ENCODE assay signal across 29 mouse cellular contexts in genomic region chr10:21652426-21653345, GRCm38 (mm10). TPM values are rescaled to one million over a fixed set of nuclear protein-coding genes. Genes with fewer than 3 reads are reported as not detected.
DNase-seq lines count a peak whose midpoint lies in the region; ATAC-seq and TF ChIP-seq lines count a peak whose summit lies in the region.
"Had no signal": no experiment of that assay in that cellular context is flagged by ENCODE, and none has a peak within 500 bp of the region (broad histone marks: within the 10 kb centered on the region; RNA-seq: fewer than 3 reads in every experiment).

No protein-coding gene starts in this region.

- no peak overlapping the region for H3K9ac ChIP-seq in midbrain, embryonic 11.5 days (ENCODE audit: low read length)
- no peak overlapping the region for H3K9ac ChIP-seq in midbrain, embryonic 14.5 days (replicated peaks; ENCODE audit: low read length)
- H3K9ac ChIP-seq: embryonic facial prominence, embryonic 15.5 days; heart, embryonic 13.5 days; hindbrain, embryonic 15.5 days; kidney, embryonic 15.5 days; liver, postnatal 0 days had no signal

- TF ChIP-seq CTCF in layer of hippocampus, adult 2 months (conservative IDR thresholded peaks at IDR 0.05), result no peak

- H3K4me1 ChIP-seq in midbrain, embryonic 11.5 days (ENCODE audit: control insufficient read depth, insufficient read depth, low read length), result no peaks in the 10 kb centered on the region
- H3K4me1 ChIP-seq in midbrain, embryonic 14.5 days (ENCODE audit: control insufficient read depth, insufficient read depth, low read length), result no peaks in the 10 kb centered on the region
- H3K4me1 ChIP-seq: embryonic facial prominence, embryonic 15.5 days; hindbrain, embryonic 15.5 days; kidney, embryonic 15.5 days; limb, embryonic 10.5 days; megakaryocyte, embryonic 14.5 days had no signal

- H3K9me3 ChIP-seq in midbrain, embryonic 11.5 days (ENCODE audit: control insufficient read depth, low read length), result no peaks in the 10 kb centered on the region
- H3K9me3 ChIP-seq in midbrain, embryonic 14.5 days (ENCODE audit: control insufficient read depth, low read length), result no peaks in the 10 kb centered on the region
- H3K9me3 ChIP-seq: embryonic facial prominence, embryonic 15.5 days; kidney, embryonic 15.5 days; limb, embryonic 10.5 days had no signal

- DNase-seq in cerebellum, adult 9-11 months, result peak; percentile 19
- DNase-seq in cerebellum, adult 8-10 months, result no peak
- DNase-seq in layer of hippocampus, adult 2 months (ENCODE audit: low spot score in 2 of 2), result peak in 1 of 2 experiments; percentile 16
- no peak for DNase-seq in layer of hippocampus, postnatal 10 days (ENCODE audit: low spot score in 2 of 2)
- peak; percentile 41 for DNase-seq in midbrain, embryonic 11.5 days (ENCODE audit: low spot score, missing footprints)
- DNase-seq in midbrain, embryonic 14.5 days, result no peak
- peak; percentile 83 for DNase-seq in telencephalon, adult 2 months (ENCODE audit: low read depth, low spot score)
- DNase-seq: adrenal gland, postnatal 14 days; cerebellum, postnatal 10 days; liver, postnatal 0 days; spleen, adult 18-20 months; thymus, adult 18-20 months; thymus, postnatal 4 days had no signal

- H3K36me3 ChIP-seq in midbrain, embryonic 11.5 days (ENCODE audit: control insufficient read depth, insufficient read depth, low read length), result no peaks in the 10 kb centered on the region
- no peaks in the 10 kb centered on the region for H3K36me3 ChIP-seq in midbrain, embryonic 14.5 days (ENCODE audit: control insufficient read depth, insufficient read depth, low read length)
- H3K36me3 ChIP-seq: embryonic facial prominence, embryonic 15.5 days; heart, embryonic 13.5 days; hindbrain, embryonic 15.5 days; kidney, embryonic 15.5 days; limb, embryonic 10.5 days had no signal

- no peak overlapping the region for H3K4me2 ChIP-seq in midbrain, embryonic 11.5 days
- no peak overlapping the region for H3K4me2 ChIP-seq in midbrain, embryonic 14.5 days (ENCODE audit: low read length)
- H3K4me2 ChIP-seq: embryonic facial prominence, embryonic 15.5 days; hindbrain, embryonic 15.5 days; kidney, embryonic 15.5 days had no signal

- H3K4me3 ChIP-seq in layer of hippocampus, adult 2 months, result no peak overlapping the region
- H3K4me3 ChIP-seq in midbrain, embryonic 11.5 days (ENCODE audit: low read depth, low read length), result no peak overlapping the region
- H3K4me3 ChIP-seq in midbrain, embryonic 14.5 days (replicated peaks; ENCODE audit: low read depth, low read length), result no peak overlapping the region
- H3K4me3 ChIP-seq: embryonic facial prominence, embryonic 15.5 days; heart, embryonic 13.5 days; hindbrain, embryonic 15.5 days; kidney, embryonic 15.5 days; limb, embryonic 10.5 days; megakaryocyte, embryonic 14.5 days had no signal

- WGBS in midbrain, embryonic 11.5 days, result 94% methylated on average over 24 of the region's 24 CpGs
- WGBS in midbrain, embryonic 14.5 days, result 90% methylated on average over 24 of the region's 24 CpGs

- peak overlapping the region; percentile 86 for H3K27ac ChIP-seq in layer of hippocampus, adult 2 months
- H3K27ac ChIP-seq in midbrain, embryonic 11.5 days (ENCODE audit: low read depth, low read length), result no peak overlapping the region
- no peak overlapping the region for H3K27ac ChIP-seq in midbrain, embryonic 14.5 days (replicated peaks; ENCODE audit: low read depth, low read length)
- H3K27ac ChIP-seq: embryonic facial prominence, embryonic 15.5 days; hindbrain, embryonic 15.5 days; kidney, embryonic 15.5 days; limb, embryonic 10.5 days had no signal

- no peaks in the 10 kb centered on the region for H3K27me3 ChIP-seq in midbrain, embryonic 11.5 days (ENCODE audit: control insufficient read depth, insufficient read depth, low read length)
- no peaks in the 10 kb centered on the region for H3K27me3 ChIP-seq in midbrain, embryonic 14.5 days (ENCODE audit: control insufficient read depth, insufficient read depth, low read length)
- H3K27me3 ChIP-seq: CH12.LX; embryonic facial prominence, embryonic 15.5 days; heart, embryonic 13.5 days; hindbrain, embryonic 15.5 days; kidney, embryonic 15.5 days; megakaryocyte, embryonic 14.5 days had no signal

- no peak for ATAC-seq in midbrain, embryonic 11.5 days (ENCODE audit: low FRiP score)
- no peak for ATAC-seq in midbrain, embryonic 14.5 days (ENCODE audit: low FRiP score, low TSS enrichment)
- ATAC-seq: intestine, postnatal 0 days; liver, postnatal 0 days had no signal

RNA-seq across cellular contexts. Expression of gene 1700020N01Rik, which starts 59.7 kb away (rescaled TPM):
- not detected for total RNA-seq in layer of hippocampus, adult 2 months (2021)
- total RNA-seq in layer of hippocampus, postnatal 10 days (2021), result not detected
- not detected in 2 replicates for polyA plus RNA-seq in midbrain, embryonic 11.5 days (2014; fragmentation: Nextera tagmentation; extraction: Ambion mirVana)
- not detected in 2 replicates for polyA plus RNA-seq in midbrain, embryonic 14.5 days (2014; fragmentation: Nextera tagmentation; extraction: Ambion mirVana)
- total RNA-seq: adrenal gland, postnatal 14 days; CH12.LX; gastrocnemius, adult 8-10 months; granulocyte monocyte progenitor cell, adult 5-6 weeks; heart, postnatal 25 days; liver, adult 2 months; MEL had no signal
- polyA plus RNA-seq: embryonic facial prominence, embryonic 15.5 days; heart, embryonic 13.5 days; hindbrain, embryonic 15.5 days; kidney, embryonic 15.5 days; large intestine, adult 2 months; limb, embryonic 10.5 days; liver, adult 2 months; neural tube, embryonic 11.5 days; stomach, embryonic 14.5 days had no signal

Comparison
In these comparisons a context has a peak if more than half of its experiments do, and no peak if none do; other contexts are left out.
1. DNase-seq: peak in cerebellum, adult 9-11 months (single experiment), midbrain, embryonic 11.5 days (single experiment) and telencephalon, adult 2 months (single experiment); none in cerebellum, adult 8-10 months (single experiment), layer of hippocampus, postnatal 10 days (0 of 2) and midbrain, embryonic 14.5 days (single experiment).